Mouse (Mus musculus): ENCODE measurements around the gene Hsp90aa1. TPM values are rescaled to one million over a fixed set of nuclear protein-coding genes. Genes with fewer than 3 reads are reported as not detected.

The Hsp90aa1 gene
- total and polyA plus RNA-seq, 2 experiments from 2014 or later, result 701 to 1,521 TPM

DNA sequence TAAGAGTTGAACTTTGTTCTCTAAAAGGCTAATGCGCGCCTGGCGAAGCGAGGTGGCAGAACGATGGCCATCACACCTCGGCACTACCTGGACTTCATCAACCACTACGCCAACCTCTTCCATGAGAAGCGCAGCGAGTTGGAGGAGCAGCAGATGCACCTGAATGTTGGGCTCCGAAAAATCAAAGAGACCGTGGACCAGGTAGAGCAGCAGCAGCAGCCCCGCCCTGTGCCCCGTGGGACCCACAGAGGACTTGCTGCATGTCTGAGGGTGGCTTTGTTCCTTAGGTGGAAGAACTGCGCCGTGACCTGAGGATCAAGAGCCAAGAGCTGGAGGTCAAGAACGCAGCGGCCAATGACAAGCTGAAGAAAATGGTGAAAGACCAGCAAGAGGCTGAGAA is 51.1 kb downstream of the Hsp90aa1 start:
- Histone ChIP-seq H3K4me2 (ENCODE audit: low read depth, low read length) (no peak overlapping the region), H3K9me3 (ENCODE audit: low read length) (no peaks in the 10 kb centered on the region), H3K4me3 (ENCODE audit: low read length) (no peak overlapping the region), H3K27ac (no peak overlapping the region), H3K27me3 (ENCODE audit: insufficient read depth, low read length) (no peaks in the 10 kb centered on the region), H3K4me1 (ENCODE audit: insufficient read depth, low read length) (no peaks in the 10 kb centered on the region), H3K9ac (replicated peaks; ENCODE audit: low read length) (no peak overlapping the region), H3K36me3 (ENCODE audit: insufficient read depth, low read length) (peaks cover 92% of the 10 kb centered on the region)
- ATAC-seq (no peak), DNase-seq (ENCODE audit: low spot score) (no peak)
- 96% methylated on average over 17 of the region's 17 CpGs for WGBS
- TF ChIP-seq CTCF (IDR thresholded peaks at IDR 0.05; ENCODE audit: low read depth), result no peak

DNA sequence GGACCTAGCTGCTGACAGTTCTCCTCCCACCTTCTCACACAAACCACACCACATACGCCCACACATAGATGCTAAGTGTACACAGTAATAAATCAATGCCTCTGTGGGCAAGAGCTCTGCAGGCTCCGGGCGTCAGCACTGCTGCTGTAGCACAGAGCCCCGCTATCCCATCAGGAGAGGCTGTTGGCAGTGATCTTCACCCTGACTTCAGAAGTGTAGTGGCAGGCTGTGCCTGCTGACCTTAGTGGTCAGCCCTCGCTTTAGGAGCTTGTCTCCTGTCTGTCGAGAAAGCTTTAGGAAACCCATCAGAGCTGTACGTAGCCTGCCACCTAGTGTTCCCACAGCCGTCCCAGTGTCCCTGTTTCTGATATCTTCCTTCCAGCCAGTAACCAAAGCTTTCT is 52.3 kb downstream of the Hsp90aa1 start:
- Histone ChIP-seq H3K4me2 (ENCODE audit: low read depth, low read length) (no peak overlapping the region), H3K9me3 (ENCODE audit: low read length) (no peaks in the 10 kb centered on the region), H3K4me1 (ENCODE audit: insufficient read depth, low read length) (no peaks in the 10 kb centered on the region), H3K36me3 (ENCODE audit: insufficient read depth, low read length) (peaks cover 92% of the 10 kb centered on the region), H3K9ac (replicated peaks; ENCODE audit: low read length) (no peak overlapping the region), H3K4me3 (ENCODE audit: low read length) (no peak overlapping the region), H3K27me3 (ENCODE audit: insufficient read depth, low read length) (no peaks in the 10 kb centered on the region), H3K27ac (no peak overlapping the region)
- WGBS, result 82% methylated on average over 8 of the region's 8 CpGs
- DNase-seq (ENCODE audit: low spot score), result no peak
- TF ChIP-seq CTCF (IDR thresholded peaks at IDR 0.05; ENCODE audit: low read depth), result no peak
- no peak for ATAC-seq

Small RNA genes lying within 50 kb of the gene (microRNA-seq; reads per million reads assigned to microRNA genes)
- 0 reads per million in 2 experiments for gene Gm27299

Other genes with a start within 250 kb of the Hsp90aa1 start
- 258 and 262 TPM in 2 replicates for gene Dync1h1, start 101.3 kb downstream of the Hsp90aa1 start, total RNA-seq (2014; rRNA removed)
- 50.6 and 57.6 TPM in 2 replicates for gene Dync1h1, start 101.3 kb downstream of the Hsp90aa1 start, polyA plus RNA-seq (2015; fragmentation: Nextera tagmentation; extraction: Ambion mirVana)
- not detected in 2 replicates for gene 1700001K19Rik, start 20.1 kb downstream of the Hsp90aa1 start, total RNA-seq (2014; rRNA removed)
- gene 1700001K19Rik, start 20.1 kb downstream of the Hsp90aa1 start, polyA plus RNA-seq (2015; fragmentation: Nextera tagmentation; extraction: Ambion mirVana), result 0.15 and 0.44 TPM in 2 replicates
- 27.2 and 28.8 TPM in 2 replicates for gene Wdr20, start 35.2 kb upstream of the Hsp90aa1 start, total RNA-seq (2014; rRNA removed)
- gene Wdr20, start 35.2 kb upstream of the Hsp90aa1 start, polyA plus RNA-seq (2015; fragmentation: Nextera tagmentation; extraction: Ambion mirVana), result 17.1 and 17.7 TPM in 2 replicates
- gene Mok, start 138.2 kb upstream of the Hsp90aa1 start, total RNA-seq (2014; rRNA removed), result 7.4 TPM in 2 replicates
- gene Mok, start 138.2 kb upstream of the Hsp90aa1 start, polyA plus RNA-seq (2015; fragmentation: Nextera tagmentation; extraction: Ambion mirVana), result 11.8 and 14.6 TPM in 2 replicates
- gene Zfp839, start 147.5 kb upstream of the Hsp90aa1 start, total RNA-seq (2014; rRNA removed), result 6.5 and 7.0 TPM in 2 replicates
- gene Zfp839, start 147.5 kb upstream of the Hsp90aa1 start, polyA plus RNA-seq (2015; fragmentation: Nextera tagmentation; extraction: Ambion mirVana), result 2.5 and 2.8 TPM in 2 replicates
- 96.6 and 125 TPM in 2 replicates for gene Cinp, start 186.4 kb upstream of the Hsp90aa1 start, total RNA-seq (2014; rRNA removed)
- 85.1 and 86.3 TPM in 2 replicates for gene Cinp, start 186.4 kb upstream of the Hsp90aa1 start, polyA plus RNA-seq (2015; fragmentation: Nextera tagmentation; extraction: Ambion mirVana)
- 23.0 and 24.1 TPM in 2 replicates for gene Tecpr2, start 186.5 kb upstream of the Hsp90aa1 start, total RNA-seq (2014; rRNA removed)
- gene Tecpr2, start 186.5 kb upstream of the Hsp90aa1 start, polyA plus RNA-seq (2015; fragmentation: Nextera tagmentation; extraction: Ambion mirVana), result 4.0 and 4.3 TPM in 2 replicates

Data from hindbrain, postnatal 0 days (tissue).